Mouse (Mus musculus) lung, adult 2 months (tissue): Measurements from ENCODE around the gene Ninl.

Source experiments
- CTCF ChIP-seq: fragments of 200-500 bp; IDR thresholded peaks from 2 replicates; pipeline ENCODE4 v1.5.1; 2011; ENCODE audit warnings: mild to moderate bottlenecking, low read length, control low read depth; ENCODE audit not compliant: insufficient read depth
- POLR2A ChIP-seq: fragments of 200-500 bp; IDR thresholded peaks from 2 replicates; pipeline ENCODE4 v1.6.1; 2011; ENCODE audit warnings: low read depth, mild to moderate bottlenecking, control low read depth, low read length, borderline replicate concordance; ENCODE audit errors: extremely low read depth

DNA sequence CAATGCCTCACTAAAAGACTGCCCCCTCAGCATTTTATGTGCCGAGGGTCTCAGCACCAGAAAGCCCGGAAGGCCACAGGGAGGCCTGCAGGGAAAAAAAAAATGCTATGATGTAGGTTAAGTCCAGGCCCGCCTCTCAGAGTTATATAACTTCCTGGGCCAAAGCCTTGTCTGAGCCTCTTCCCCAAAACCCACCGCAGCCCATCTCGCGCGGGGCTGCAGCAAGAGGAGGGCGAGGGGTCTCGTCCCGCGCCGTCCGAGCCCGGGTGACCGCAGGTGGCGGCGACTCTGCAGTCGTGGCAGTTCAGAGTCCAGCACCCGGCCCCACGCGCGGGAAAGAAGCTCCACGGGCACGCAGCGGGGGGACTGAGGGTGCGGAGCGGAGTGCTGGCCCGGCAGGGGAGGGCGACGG, 365 bp downstream of the Ninl start:
- no peak for TF ChIP-seq CTCF
- no peak for TF ChIP-seq POLR2A
